9 mouse cellular contexts compared by ENCODE assay signal in genomic region chr11:11686569-11687051, GRCm38 (mm10). TPM values are rescaled to one million over a fixed set of nuclear protein-coding genes. Genes with fewer than 3 reads are reported as not detected.
DNase-seq lines count a peak whose midpoint lies in the region; ATAC-seq and TF ChIP-seq lines count a peak whose summit lies in the region.
"Had no signal": no experiment of that assay in that cellular context is flagged by ENCODE, and none has a peak within 500 bp of the region (broad histone marks: within the 10 kb centered on the region; RNA-seq: fewer than 3 reads in every experiment).

No protein-coding gene starts in this region.

- in situ Hi-C loops in ES-E14 (cut with MboI; ENCODE audit: low sequenced_read_pairs in 2 of 2, unreplicated experiment in 2 of 2), result no loop called here

- peak overlapping the region; percentile 93 for H3K4me2 ChIP-seq in forebrain, postnatal 0 days (ENCODE audit: low read depth)

- H3K79me2 ChIP-seq in heart, adult 2 months (replicated peaks; ENCODE audit: control insufficient read depth, insufficient read depth, low read length), result no peaks in the 10 kb centered on the region
- peaks cover 54% of the 10 kb centered on the region for H3K79me2 ChIP-seq in macrophage (ENCODE audit: inconsistent target)

- no peak overlapping the region for H3K9ac ChIP-seq in heart, adult 2 months (ENCODE audit: low read depth, low read length)
- no peak overlapping the region for H3K9ac ChIP-seq in ES-E14 (ENCODE audit: insufficient read depth, low read depth, low read length, poor library complexity, severe bottlenecking)
- H3K9ac ChIP-seq in forebrain, postnatal 0 days, result no peak overlapping the region

- no peaks in the 10 kb centered on the region for H3K36me3 ChIP-seq in heart, adult 2 months (ENCODE audit: control insufficient read depth, insufficient read depth, low read length)
- H3K36me3 ChIP-seq in ES-E14 (ENCODE audit: control insufficient read depth, insufficient read depth, low read length, poor library complexity, severe bottlenecking) (no peaks in the 10 kb centered on the region), macrophage (ENCODE audit: inconsistent target) (no peaks in the 10 kb centered on the region)
- no peaks in the 10 kb centered on the region for H3K36me3 ChIP-seq in forebrain, postnatal 0 days (ENCODE audit: insufficient read depth)

- TF ChIP-seq CTCF in heart, adult 2 months (IDR thresholded peaks at IDR 0.05), result no peak
- no peak for TF ChIP-seq CTCF in forebrain, postnatal 0 days (IDR thresholded peaks at IDR 0.05; ENCODE audit: low read depth)

- H3K4me3 ChIP-seq in heart, adult 2 months, result no peak overlapping the region; the same call in 1 of the 2 replicates
- H3K4me3 ChIP-seq in ES-E14 (ENCODE audit: insufficient read depth in 1 of 2, low read depth in 1 of 2, low read length in 2 of 2, poor library complexity in 1 of 2, severe bottlenecking in 1 of 2) (peak overlapping the region; percentile 49 to 76), macrophage (ENCODE audit: inconsistent target) (peak overlapping the region; percentile 81)
- peak overlapping the region; percentile 58 for H3K4me3 ChIP-seq in forebrain, postnatal 0 days (ENCODE audit: low read depth, low read length)

- no peak for ATAC-seq in forebrain, postnatal 0 days

- 15% methylated on average over 16 of the region's 16 CpGs for WGBS in heart, adult 2 months
- WGBS in forebrain, postnatal 0 days, result 9% methylated on average over 16 of the region's 16 CpGs
- WGBS in macrophage (ENCODE audit: missing documents), result under 1% methylated on average over 16 of the region's 16 CpGs

- no peaks in the 10 kb centered on the region for H3K4me1 ChIP-seq in heart, adult 2 months (ENCODE audit: control insufficient read depth, insufficient read depth, low read length)
- no peaks in the 10 kb centered on the region; a peak in 1 of 4 replicates for H3K4me1 ChIP-seq in ES-E14 (ENCODE audit: control insufficient read depth in 2 of 2, insufficient read depth in 2 of 2, low read length in 2 of 2, poor library complexity in 1 of 2)
- no peaks in the 10 kb centered on the region for H3K4me1 ChIP-seq in forebrain, postnatal 0 days (ENCODE audit: insufficient read depth)

- no peak for DNase-seq in heart, adult 2 months
- no peak for DNase-seq in heart, postnatal 4 days
- peak; percentile 7 for DNase-seq in ES-E14 (ENCODE audit: low read depth, low spot score)
- DNase-seq in forebrain, postnatal 0 days, result peak; percentile 50
- DNase-seq in thymus, postnatal 14 days, result peak; percentile 59
- DNase-seq in left cerebral cortex, postnatal 10 days (ENCODE audit: extremely low spot score in 1 of 2, low spot score in 2 of 2), result no peak
- DNase-seq in right cerebral cortex, adult 2 months (ENCODE audit: low spot score in 2 of 2), result no peak

- peak overlapping the region; percentile 28; the same call in 1 of the 2 replicates for H3K27ac ChIP-seq in heart, adult 2 months
- H3K27ac ChIP-seq in ES-E14 (ENCODE audit: insufficient read depth, low read depth, low read length, poor library complexity, severe bottlenecking) (no peak overlapping the region), macrophage (peak overlapping the region; percentile 78)
- H3K27ac ChIP-seq in forebrain, postnatal 0 days (ENCODE audit: low read depth, low read length), result no peak overlapping the region

- no peak for TF ChIP-seq POLR2A in heart, adult 2 months (IDR thresholded peaks at IDR 0.05; ENCODE audit: insufficient read depth, low read depth, low read length)

- intact Hi-C loops in heart, adult 2 months (cut with DNase I), result no loop called here
- intact Hi-C loops in left cerebral cortex, postnatal 10 days (cut with DNase I), result no loop called here

- no peaks in the 10 kb centered on the region for H3K9me3 ChIP-seq in ES-E14 (ENCODE audit: control insufficient read depth, insufficient read depth, low read depth, low read length)
- no peaks in the 10 kb centered on the region for H3K9me3 ChIP-seq in forebrain, postnatal 0 days (ENCODE audit: low read length)

- TF ChIP-seq EP300 in heart, adult 2 months (IDR thresholded peaks at IDR 0.05; ENCODE audit: insufficient read depth, low read depth, low read length), result no peak

- peaks cover 6% of the 10 kb centered on the region for H3K27me3 ChIP-seq in heart, adult 2 months (ENCODE audit: control insufficient read depth, insufficient read depth, low read length)
- H3K27me3 ChIP-seq in forebrain, postnatal 0 days (ENCODE audit: insufficient read depth, low read length), result peaks cover 24% of the 10 kb centered on the region; the same call in 1 of the 2 replicates

TF ChIP-seq in ES-E14, 5 proteins besides CTCF, POLR2A, EP300 and RAD21:
- TF ChIP-seq ZNF384 (IDR thresholded peaks at IDR 0.05; ENCODE audit: low read depth, low read length), result no peak
- no peak for TF ChIP-seq HCFC1 (IDR thresholded peaks at IDR 0.05; ENCODE audit: borderline replicate concordance, insufficient read depth, low read length)
- no peak for TF ChIP-seq ZC3H11A (IDR thresholded peaks at IDR 0.05; ENCODE audit: borderline replicate concordance, low read depth, low read length)

RNA-seq across cellular contexts. Expression of gene Ikzf1, which starts 1.8 kb away (rescaled TPM):
- total RNA-seq in heart, adult 2 months (2021), result 1 to 10 TPM; 1.8 to 2.0 TPM
- 1.7 and 3.7 TPM in 2 replicates for polyA plus RNA-seq in heart, adult 2 months (2012; rRNA removed)
- 1 to 10 TPM; 1.7 to 1.8 TPM for total RNA-seq in heart, postnatal 4 days (2021)
- total RNA-seq in ES-E14 (2012; rRNA removed), result 0.48 and 0.49 TPM in 2 replicates
- total RNA-seq in forebrain, postnatal 0 days (2014; rRNA removed), result 4.9 and 6.9 TPM in 2 replicates
- polyA plus RNA-seq in forebrain, postnatal 0 days (2015; fragmentation: Nextera tagmentation; extraction: Ambion mirVana), result 1.8 TPM in 2 replicates
- 100 to 1,000 TPM in 5 of 26 experiments, 10 to 100 TPM in 21; 37.4 to 229 (median 70.3) TPM for total RNA-seq in macrophage (2018; cell fraction: chromatin; rRNA removed)
- total RNA-seq in macrophage (2018; cell fraction: cytosol; rRNA removed), result 100 to 1,000 TPM in 1 of 26 experiments, 10 to 100 TPM in 25; 39.3 to 122 (median 50.4) TPM
- total RNA-seq in macrophage (2018; cell fraction: nucleus; rRNA removed), result 100 to 1,000 TPM in 7 of 26 experiments, 10 to 100 TPM in 19; 43.7 to 239 (median 75.0) TPM
- 28.8 to 37.3 TPM (median 32.7 TPM) in 3 replicates for polyA plus RNA-seq in macrophage (2018)
- total RNA-seq in left cerebral cortex, postnatal 10 days (2021), result 1 to 10 TPM; 3.2 to 3.6 TPM

RNA-seq across cellular contexts. Expression of gene 4930512M02Rik, which starts 59.0 kb away (rescaled TPM):
- total RNA-seq in heart, adult 2 months (2021), result not detected
- not detected in 2 replicates for polyA plus RNA-seq in heart, adult 2 months (2012; rRNA removed)
- not detected for total RNA-seq in heart, postnatal 4 days (2021)
- not detected in 2 replicates for total RNA-seq in ES-E14 (2012; rRNA removed)
- not detected in 2 replicates for total RNA-seq in forebrain, postnatal 0 days (2014; rRNA removed)
- polyA plus RNA-seq in forebrain, postnatal 0 days (2015; fragmentation: Nextera tagmentation; extraction: Ambion mirVana), result not detected in 2 replicates
- total RNA-seq in macrophage (2018; cell fraction: chromatin; rRNA removed), result not detected
- not detected for total RNA-seq in macrophage (2018; cell fraction: cytosol; rRNA removed)
- not detected for total RNA-seq in macrophage (2018; cell fraction: nucleus; rRNA removed)
- not detected in 3 replicates for polyA plus RNA-seq in macrophage (2018)
- total RNA-seq in left cerebral cortex, postnatal 10 days (2021), result not detected
- total RNA-seq: neutrophil, adult 5-6 weeks had no signal

Comparison
In these comparisons a context has a peak if more than half of its experiments do, and no peak if none do; other contexts are left out.
1. DNase-seq: peak in ES-E14 (single experiment), forebrain, postnatal 0 days (single experiment) and thymus, postnatal 14 days (single experiment); none in heart, adult 2 months (0 of 2), heart, postnatal 4 days (single experiment), left cerebral cortex, postnatal 10 days (0 of 2) and right cerebral cortex, adult 2 months (0 of 2).
2. H3K27ac ChIP-seq: peak in heart, adult 2 months (single experiment) and macrophage (single experiment); none in ES-E14 (single experiment) and forebrain, postnatal 0 days (single experiment).